Mouse (Mus musculus) neural tube, embryonic 13.5 days (tissue): ENCODE results near the gene Gpx3. TPM values are rescaled to one million over a fixed set of nuclear protein-coding genes. Genes with fewer than 3 reads are reported as not detected.

Experiments used
- ATAC-seq: fragments of 200-750 bp; cut with Nextera tagmentation; 2 replicates; pipeline ENCODE4 v1.8.0; 2017; ENCODE audit warnings: low read depth, mild to moderate bottlenecking, moderate TSS enrichment, moderate library complexity
- H3K27ac ChIP-seq: fragments of 300-500 bp; sonication (generic); replicated peaks from 2 replicates; pipeline ENCODE4 v1.5.1; 2015; ENCODE audit warnings: moderate library complexity, mild to moderate bottlenecking, inconsistent platforms
- H3K27me3 ChIP-seq: fragments of 300-500 bp; sonication (generic); 2 replicates; pipeline ENCODE4 v1.6.1; 2015; ENCODE audit warnings: mild to moderate bottlenecking, inconsistent platforms
- H3K36me3 ChIP-seq: fragments of 300-500 bp; sonication (generic); 2 replicates; pipeline ENCODE4 v1.6.1; 2015; ENCODE audit warnings: mild to moderate bottlenecking, inconsistent platforms
- H3K4me1 ChIP-seq: fragments of 300-500 bp; sonication (generic); replicated peaks from 2 replicates; pipeline ENCODE4 v1.6.1; 2015; ENCODE audit warnings: inconsistent platforms
- H3K4me2 ChIP-seq: fragments of 300-500 bp; sonication (generic); 2 replicates; pipeline ENCODE4 v1.6.1; 2015; ENCODE audit warnings: inconsistent platforms, mild to moderate bottlenecking, moderate library complexity
- H3K4me3 ChIP-seq: fragments of 300-500 bp; sonication (generic); 2 replicates; pipeline ENCODE4 v1.5.1; 2015; ENCODE audit warnings: mild to moderate bottlenecking, inconsistent platforms
- H3K9ac ChIP-seq: fragments of 300-500 bp; sonication (generic); 2 replicates; pipeline ENCODE4 v1.6.1; 2015; ENCODE audit warnings: moderate library complexity, mild to moderate bottlenecking, inconsistent platforms
- H3K9me3 ChIP-seq: fragments of 300-500 bp; sonication (generic); 2 replicates; pipeline ENCODE4 v1.6.1; 2016; ENCODE audit warnings: inconsistent platforms
- WGBS: fragments of 180-500 bp; shearing (Covaris S2); methylation state at CpG from one replicate; pipeline ENCODE4 v1.1.7; 2015; 5-methylcytosine and 5-hydroxymethylcytosine counted together
- polyA plus RNA-seq: library from polyadenylated mRNA; unstranded; fragments of >200 nt; fragmentation: Nextera tagmentation; extraction: Ambion mirVana; gene quantifications from 2 replicates; pipeline ENCODE4 v1.2.1, GENCODE M21; 2015

Gpx3 gene
- polyA plus RNA-seq, 1 experiment from 2014 or later = 71.8 TPM

GRCm38 (mm10) chr11:54920973-54921580 lies 18.8 kb downstream of the Gpx3 start:
- H3K36me3 ChIP-seq = peaks cover 92% of the 10 kb centered on the region
- 72% methylated on average over 6 of the region's 6 CpGs for WGBS

GRCm38 (mm10) chr11:54921798-54922197 lies 19.5 kb downstream of the Gpx3 start:
- H3K27ac ChIP-seq = no peak overlapping the region
- ATAC-seq = no peak
- H3K4me3 ChIP-seq = no peak overlapping the region
- H3K9me3 ChIP-seq = no peaks in the 10 kb centered on the region
- WGBS = 46% methylated on average over 7 of the region's 7 CpGs
- no peaks in the 10 kb centered on the region for H3K27me3 ChIP-seq
- H3K36me3 ChIP-seq = peaks cover 92% of the 10 kb centered on the region
- no peak overlapping the region for H3K9ac ChIP-seq
- no peaks in the 10 kb centered on the region for H3K4me1 ChIP-seq
- H3K4me2 ChIP-seq = no peak overlapping the region

More at GRCm38 (mm10) chr11:54920973-54921580, 18.8 kb downstream of the Gpx3 start:
- no peaks in the 10 kb centered on the region for H3K27me3 ChIP-seq
- H3K4me3 ChIP-seq = no peak overlapping the region
- no peaks in the 10 kb centered on the region for H3K9me3 ChIP-seq
- no peak overlapping the region for H3K9ac ChIP-seq
- ATAC-seq = no peak
- no peaks in the 10 kb centered on the region for H3K4me1 ChIP-seq
- H3K4me2 ChIP-seq = no peak overlapping the region
- H3K27ac ChIP-seq = no peak overlapping the region

GRCm38 (mm10) chr11:54922488-54922887 lies 20.2 kb downstream of the Gpx3 start:
- Histone ChIP-seq H3K27ac (no peak overlapping the region), H3K36me3 (peaks cover 92% of the 10 kb centered on the region), H3K9ac (no peak overlapping the region), H3K27me3 (no peaks in the 10 kb centered on the region), H3K9me3 (no peaks in the 10 kb centered on the region), H3K4me3 (no peak overlapping the region), H3K4me1 (no peaks in the 10 kb centered on the region), H3K4me2 (no peak overlapping the region)
- 90% methylated on average over 3 of the region's 3 CpGs for WGBS
- no peak for ATAC-seq

- no peak overlapping the region for H3K4me2 ChIP-seq
- no peaks in the 10 kb centered on the region for H3K27me3 ChIP-seq
- no peak overlapping the region for H3K4me3 ChIP-seq
- H3K27ac ChIP-seq = no peak overlapping the region
- no peak for ATAC-seq
- H3K4me1 ChIP-seq = no peaks in the 10 kb centered on the region
- WGBS = 91% methylated on average over 14 of the region's 14 CpGs
- peaks cover 88% of the 10 kb centered on the region for H3K36me3 ChIP-seq
- H3K9me3 ChIP-seq = no peaks in the 10 kb centered on the region
- no peak overlapping the region for H3K9ac ChIP-seq
Measured at GRCm38 (mm10) chr11:54924145-54924544, 21.9 kb downstream of the Gpx3 start.

- peaks cover 72% of the 10 kb centered on the region for H3K36me3 ChIP-seq
- no peaks in the 10 kb centered on the region for H3K4me1 ChIP-seq
- no peaks in the 10 kb centered on the region for H3K27me3 ChIP-seq
- H3K4me3 ChIP-seq = no peak overlapping the region
- H3K27ac ChIP-seq = no peak overlapping the region
- no peaks in the 10 kb centered on the region for H3K9me3 ChIP-seq
- WGBS = 81% methylated on average over 14 of the region's 14 CpGs
- H3K4me2 ChIP-seq = no peak overlapping the region
- ATAC-seq = peak; percentile 50; the same call in 1 of the 2 replicates
- H3K9ac ChIP-seq = no peak overlapping the region
Measured at GRCm38 (mm10) chr11:54927346-54928140, 25.3 kb downstream of the Gpx3 start.

- no peak overlapping the region for H3K4me2 ChIP-seq
- H3K4me1 ChIP-seq = no peaks in the 10 kb centered on the region
- H3K27ac ChIP-seq = no peak overlapping the region
- 86% methylated on average over 3 of the region's 3 CpGs for WGBS
- H3K4me3 ChIP-seq = no peak overlapping the region
- H3K9me3 ChIP-seq = no peaks in the 10 kb centered on the region
- H3K36me3 ChIP-seq = peaks cover 65% of the 10 kb centered on the region
- no peak for ATAC-seq
- H3K9ac ChIP-seq = no peak overlapping the region
- no peaks in the 10 kb centered on the region for H3K27me3 ChIP-seq
Measured at GRCm38 (mm10) chr11:54928219-54928618, 26.0 kb downstream of the Gpx3 start.

- H3K4me3 ChIP-seq = no peak overlapping the region
- no peaks in the 10 kb centered on the region for H3K27me3 ChIP-seq
- 83% methylated on average over 7 of the region's 7 CpGs for WGBS
- H3K27ac ChIP-seq = no peak overlapping the region
- ATAC-seq = no peak
- H3K9ac ChIP-seq = no peak overlapping the region
- H3K4me1 ChIP-seq = no peaks in the 10 kb centered on the region
- no peaks in the 10 kb centered on the region for H3K9me3 ChIP-seq
- no peak overlapping the region for H3K4me2 ChIP-seq
- H3K36me3 ChIP-seq = peaks cover 65% of the 10 kb centered on the region
Measured at GRCm38 (mm10) chr11:54928886-54929285, 26.6 kb downstream of the Gpx3 start.

GRCm38 (mm10) chr11:54929290-54929689 lies 27.0 kb downstream of the Gpx3 start:
- Histone ChIP-seq H3K4me3 (no peak overlapping the region), H3K36me3 (peaks cover 65% of the 10 kb centered on the region), H3K9me3 (no peaks in the 10 kb centered on the region), H3K27me3 (no peaks in the 10 kb centered on the region), H3K4me2 (no peak overlapping the region), H3K27ac (no peak overlapping the region), H3K9ac (no peak overlapping the region), H3K4me1 (no peaks in the 10 kb centered on the region)
- 98% methylated on average over 6 of the region's 6 CpGs for WGBS
- no peak for ATAC-seq

- Histone ChIP-seq H3K9ac (no peak overlapping the region), H3K36me3 (peaks cover 61% of the 10 kb centered on the region), H3K4me1 (no peaks in the 10 kb centered on the region), H3K27ac (no peak overlapping the region), H3K9me3 (no peaks in the 10 kb centered on the region), H3K4me2 (no peak overlapping the region), H3K27me3 (no peaks in the 10 kb centered on the region), H3K4me3 (no peak overlapping the region)
- no peak for ATAC-seq
- 87% methylated on average over 8 of the region's 8 CpGs for WGBS
Measured at GRCm38 (mm10) chr11:54929744-54930143, 27.5 kb downstream of the Gpx3 start.

- H3K4me1 ChIP-seq = no peaks in the 10 kb centered on the region
- no peak overlapping the region for H3K9ac ChIP-seq
- H3K4me3 ChIP-seq = no peak overlapping the region
- H3K36me3 ChIP-seq = peaks cover 54% of the 10 kb centered on the region
- no peak overlapping the region for H3K27ac ChIP-seq
- H3K4me2 ChIP-seq = no peak overlapping the region
- 72% methylated on average over 7 of the region's 7 CpGs for WGBS
- no peaks in the 10 kb centered on the region for H3K9me3 ChIP-seq
- no peak for ATAC-seq
- H3K27me3 ChIP-seq = no peaks in the 10 kb centered on the region
Measured at GRCm38 (mm10) chr11:54930318-54930979, 28.2 kb downstream of the Gpx3 start.

- Histone ChIP-seq H3K4me2 (no peak overlapping the region), H3K4me1 (peaks cover 9% of the 10 kb centered on the region), H3K4me3 (no peak overlapping the region), H3K36me3 (peaks cover 44% of the 10 kb centered on the region), H3K27me3 (no peaks in the 10 kb centered on the region), H3K9me3 (no peaks in the 10 kb centered on the region), H3K27ac (no peak overlapping the region), H3K9ac (no peak overlapping the region)
- no peak for ATAC-seq
- WGBS = 64% methylated on average over 5 of the region's 5 CpGs
Measured at GRCm38 (mm10) chr11:54931405-54932093, 29.3 kb downstream of the Gpx3 start.

- Histone ChIP-seq H3K9me3 (no peaks in the 10 kb centered on the region), H3K4me3 (no peak overlapping the region), H3K4me1 (peaks cover 10% of the 10 kb centered on the region), H3K27me3 (no peaks in the 10 kb centered on the region), H3K4me2 (no peak overlapping the region), H3K9ac (no peak overlapping the region), H3K27ac (no peak overlapping the region), H3K36me3 (peaks cover 38% of the 10 kb centered on the region)
- ATAC-seq = no peak
- WGBS = 92% methylated on average over 6 of the region's 6 CpGs
Measured at GRCm38 (mm10) chr11:54932540-54932939, 30.3 kb downstream of the Gpx3 start.
